Mouse (Mus musculus): ENCODE measurements around the gene Tas2r135.

Tas2r135 gene

GRCm38 (mm10) chr6:42374701-42375100 is 30.5 kb upstream of the Tas2r135 start:
- no peak for DNase-seq (ENCODE audit: low spot score in 2 of 2)

GRCm38 (mm10) chr6:42375131-42375530 is 30.1 kb upstream of the Tas2r135 start:
- DNase-seq (ENCODE audit: low spot score in 2 of 2) = no peak

GRCm38 (mm10) chr6:42376016-42376415 is 29.2 kb upstream of the Tas2r135 start:
- no peak for DNase-seq (ENCODE audit: low spot score in 2 of 2)

GRCm38 (mm10) chr6:42376504-42377019 is 28.7 kb upstream of the Tas2r135 start:
- no peak for DNase-seq (ENCODE audit: low spot score in 2 of 2)

DNA sequence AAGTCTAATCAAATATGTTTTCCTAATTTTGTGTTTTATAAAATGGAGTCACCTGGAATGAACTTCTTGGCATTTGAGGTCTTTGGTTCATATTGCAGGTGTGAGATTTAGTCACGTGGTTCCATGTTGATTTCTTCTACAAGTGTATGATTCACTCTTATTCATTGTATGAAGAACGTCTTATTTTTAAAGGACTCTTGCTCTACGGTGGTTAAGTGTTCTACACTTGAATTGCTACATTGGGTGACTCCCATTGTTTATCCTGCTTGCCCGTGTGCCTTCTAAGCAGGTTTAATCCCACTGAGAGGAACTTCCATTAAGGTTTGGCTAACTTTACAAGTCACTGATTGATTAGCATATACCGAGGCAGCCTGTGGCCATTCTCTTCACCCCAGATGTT is 28.0 kb upstream of the Tas2r135 start:
- no peak for DNase-seq (ENCODE audit: low spot score in 2 of 2)

DNA sequence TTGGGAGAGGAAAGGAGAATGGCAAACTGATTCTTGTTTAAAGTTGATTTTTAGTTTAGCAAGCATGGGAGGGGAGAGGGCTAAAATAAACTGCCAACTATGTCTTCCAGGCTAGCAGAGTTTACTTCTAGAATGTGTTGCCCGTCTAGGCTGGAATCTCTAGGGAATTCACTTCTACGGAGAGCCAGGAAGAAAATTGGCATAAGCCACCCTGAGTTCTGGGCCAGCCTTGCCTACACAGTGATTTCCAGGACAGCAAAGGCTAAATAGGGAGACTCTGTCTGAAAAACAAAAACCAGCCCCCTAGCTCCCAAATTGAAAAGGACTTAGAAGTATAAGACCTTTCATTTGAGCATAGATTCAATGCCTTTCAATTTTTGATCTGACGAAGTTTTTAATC is 25.7 kb upstream of the Tas2r135 start:
- DNase-seq (ENCODE audit: low spot score in 2 of 2) = no peak

- DNase-seq (ENCODE audit: low spot score in 2 of 2) = no peak
Observed at GRCm38 (mm10) chr6:42380416-42381144, 24.7 kb upstream of the Tas2r135 start.

GRCm38 (mm10) chr6:42381221-42381620 is 24.0 kb upstream of the Tas2r135 start:
- no peak for DNase-seq (ENCODE audit: low spot score in 2 of 2)

GRCm38 (mm10) chr6:42381916-42382381 is 23.3 kb upstream of the Tas2r135 start:
- no peak for DNase-seq (ENCODE audit: low spot score in 2 of 2)

DNA sequence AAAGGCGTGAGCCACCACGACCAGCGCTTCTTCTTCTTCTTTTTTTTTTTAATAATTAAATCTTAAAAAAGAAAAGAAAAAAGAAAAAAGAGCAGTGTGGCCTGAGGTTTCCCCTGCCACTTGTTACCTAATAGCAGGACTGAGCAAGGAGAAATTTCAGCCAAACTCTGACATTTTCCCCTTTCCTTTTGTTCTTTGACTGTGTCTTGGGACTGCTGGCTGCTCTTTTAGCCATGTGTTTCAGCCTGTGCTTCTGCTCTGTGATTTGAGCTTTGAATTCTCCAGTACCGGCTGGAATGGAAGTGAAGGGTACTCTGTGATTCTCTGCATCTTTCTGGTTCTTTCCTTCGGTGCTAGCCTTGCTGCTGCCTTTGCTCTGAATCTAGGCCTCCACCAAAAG is 21.9 kb upstream of the Tas2r135 start:
- no peak for DNase-seq (ENCODE audit: low spot score in 2 of 2)

DNA sequence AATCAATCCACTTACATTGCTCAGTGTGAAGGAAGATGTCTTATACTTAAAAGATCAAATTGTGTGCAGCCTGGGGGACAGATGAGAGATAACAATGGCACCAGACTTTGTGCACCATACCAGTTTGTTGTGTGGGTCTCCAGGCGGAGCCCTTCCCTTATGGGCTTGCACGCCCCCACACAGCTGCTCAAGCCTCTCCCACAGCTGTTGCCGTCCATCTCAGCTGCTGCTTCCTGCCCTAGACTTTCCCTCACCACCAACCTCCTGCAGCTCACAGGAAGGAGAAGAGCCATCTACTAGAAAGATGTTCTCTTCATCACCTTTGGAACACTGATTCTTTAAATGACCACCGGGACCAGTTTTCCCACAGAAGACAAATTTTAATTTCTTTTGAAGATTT is 19.6 kb upstream of the Tas2r135 start:
- DNase-seq (ENCODE audit: low spot score in 2 of 2) = peak in 1 of 2 experiments; percentile 45

- DNase-seq (ENCODE audit: low spot score in 2 of 2) = no peak
Observed at GRCm38 (mm10) chr6:42391796-42392330, 13.4 kb upstream of the Tas2r135 start.

GRCm38 (mm10) chr6:42395960-42396809 is 9.0 kb upstream of the Tas2r135 start:
- DNase-seq (ENCODE audit: low spot score in 2 of 2) = peak in 1 of 2 experiments; percentile 28

DNA sequence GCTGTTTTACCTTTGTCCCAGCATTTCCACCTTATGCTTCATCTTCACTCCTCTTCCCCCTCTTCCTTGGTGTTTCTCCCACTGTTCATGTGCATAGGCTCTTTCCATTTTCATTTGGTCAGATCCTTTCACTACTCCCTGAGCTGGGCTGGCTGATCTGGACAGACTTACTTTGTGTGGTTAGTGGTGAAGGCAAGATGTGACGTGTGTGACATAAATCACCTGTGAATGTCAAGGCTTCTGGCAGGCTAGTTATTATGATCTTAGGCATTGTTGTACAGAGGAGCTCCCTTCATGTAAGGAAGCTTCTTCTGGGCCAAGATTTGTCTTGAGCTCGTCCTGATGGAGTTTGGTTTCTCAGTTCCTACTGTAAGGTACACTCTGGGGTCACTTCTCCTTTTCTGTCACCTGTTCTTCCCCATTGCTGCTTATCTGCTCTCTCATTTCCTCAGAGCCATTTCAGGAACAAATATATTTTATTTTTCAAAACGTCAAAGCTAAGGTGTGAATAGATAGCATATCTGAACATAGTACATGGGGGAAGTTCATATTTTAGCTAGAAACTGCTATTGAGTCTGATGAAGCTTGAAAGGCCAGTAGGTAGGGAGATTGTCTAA is 8.1 kb upstream of the Tas2r135 start:
- no peak for DNase-seq (ENCODE audit: low spot score in 2 of 2)

GRCm38 (mm10) chr6:42398285-42398684 is 6.9 kb upstream of the Tas2r135 start:
- DNase-seq (ENCODE audit: low spot score in 2 of 2) = no peak

- no peak for DNase-seq (ENCODE audit: low spot score in 2 of 2)
Observed at GRCm38 (mm10) chr6:42398998-42399397, 6.2 kb upstream of the Tas2r135 start.

- no peak for DNase-seq (ENCODE audit: low spot score in 2 of 2)
Observed at GRCm38 (mm10) chr6:42399938-42400337, 5.3 kb upstream of the Tas2r135 start, which contains the start of gene Tas2r143. TSS of gene Tas2r143 (plus strand) at chr6:42400238.

- DNase-seq (ENCODE audit: low spot score in 2 of 2) = no peak
Observed at GRCm38 (mm10) chr6:42419443-42419842, 14.2 kb downstream of the Tas2r135 start.

DNA sequence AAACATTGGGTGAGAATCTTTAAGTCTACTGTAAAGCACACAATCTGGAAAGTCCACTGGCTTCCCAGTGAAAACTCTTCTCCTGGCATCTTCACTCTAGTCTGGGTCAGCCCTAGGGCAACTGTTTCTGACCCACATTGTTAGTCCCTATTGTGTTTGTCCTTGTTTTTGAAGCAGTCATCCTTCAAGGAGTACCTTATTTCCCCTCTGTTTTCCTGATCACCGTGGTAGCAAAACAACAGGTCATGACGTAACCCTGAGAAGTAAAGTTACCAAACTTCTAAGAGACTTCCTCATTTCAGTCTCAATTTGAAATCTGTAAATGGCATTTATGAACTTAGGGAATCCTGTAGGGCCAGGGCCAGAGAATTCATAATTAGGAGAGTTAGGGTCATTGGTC is 16.2 kb downstream of the Tas2r135 start:
- no peak for DNase-seq (ENCODE audit: low spot score in 2 of 2)

GRCm38 (mm10) chr6:42424472-42424871 is 19.2 kb downstream of the Tas2r135 start:
- DNase-seq (ENCODE audit: low spot score in 2 of 2) = no peak

GRCm38 (mm10) chr6:42426337-42426736 is 21.1 kb downstream of the Tas2r135 start:
- peak in 1 of 2 experiments; percentile 26 for DNase-seq (ENCODE audit: low spot score in 2 of 2)

- DNase-seq (ENCODE audit: low spot score in 2 of 2) = no peak
Observed at GRCm38 (mm10) chr6:42433554-42433953, 28.3 kb downstream of the Tas2r135 start.

Data from frontal cortex, postnatal 36 days (tissue).